Mouse (Mus musculus): ENCODE data around the gene Cit.

GRCm38 (mm10) chr5:115942389-115942788 is 97.3 kb downstream of the Cit start:
- TF ChIP-seq POLR2A (IDR thresholded peaks at IDR 0.05; ENCODE audit: extremely low read depth, insufficient read depth, low read length), result no peak
- TF ChIP-seq CTCF (IDR thresholded peaks at IDR 0.05; ENCODE audit: low read depth, low read length), result no peak; the same call in 1 of the 2 replicates
